ENCODE assay signal across 18 mouse cellular contexts in genomic region chr15:25546185-25546584, GRCm38 (mm10).
A peak's percentile ranks its signal among the peaks of the same experiment; 100 is the strongest.
DNase-seq lines count a peak whose midpoint lies in the region; ATAC-seq and TF ChIP-seq lines count a peak whose summit lies in the region.
"Had no signal": no experiment of that assay in that cellular context is flagged by ENCODE, and none has a peak within 500 bp of the region (broad histone marks: within the 10 kb centered on the region; RNA-seq: fewer than 3 reads in every experiment).

No protein-coding gene starts in this region.

- H3K4me3 ChIP-seq in heart, adult 2 months, result no peak overlapping the region
- H3K4me3 ChIP-seq in heart, embryonic 10.5 days, result no peak overlapping the region
- H3K4me3 ChIP-seq: forebrain, embryonic 10.5 days; heart, embryonic 13.5 days; hindbrain, embryonic 12.5 days; liver, embryonic 12.5 days; midbrain, embryonic 13.5 days had no signal

- H3K4me1 ChIP-seq in heart, adult 2 months (ENCODE audit: control insufficient read depth, insufficient read depth, low read length), result peaks cover 15% of the 10 kb centered on the region
- H3K4me1 ChIP-seq in heart, embryonic 10.5 days, result no peaks in the 10 kb centered on the region
- H3K4me1 ChIP-seq: forebrain, embryonic 10.5 days; heart, embryonic 13.5 days; hindbrain, embryonic 12.5 days; liver, embryonic 12.5 days; midbrain, embryonic 13.5 days had no signal

- 0 out of 2 replicates have a peak, but pooled peaks have one; percentile 30 for TF ChIP-seq EP300 in heart, adult 2 months (IDR thresholded peaks at IDR 0.05; ENCODE audit: insufficient read depth, low read depth, low read length)

- TF ChIP-seq CTCF in heart, adult 2 months (IDR thresholded peaks at IDR 0.05), result no peak

- no peak overlapping the region for H3K9ac ChIP-seq in heart, adult 2 months (ENCODE audit: low read depth, low read length)
- H3K9ac ChIP-seq: heart, embryonic 13.5 days; hindbrain, embryonic 12.5 days; liver, embryonic 12.5 days; lung, embryonic 14.5 days; midbrain, embryonic 13.5 days had no signal

- intact Hi-C loops in heart, adult 2 months (cut with DNase I), result loop anchor here (1.0 kb wide), 2 partner anchors 34 to 74 kb away; no protein-coding TSS in a partner anchor

- TF ChIP-seq POLR2A in heart, adult 2 months (IDR thresholded peaks at IDR 0.05; ENCODE audit: insufficient read depth, low read depth, low read length), result peak; percentile 14; the same call in 1 of the 2 replicates

- no peaks in the 10 kb centered on the region for H3K79me2 ChIP-seq in heart, adult 2 months (replicated peaks; ENCODE audit: control insufficient read depth, insufficient read depth, low read length)

- H3K27ac ChIP-seq in heart, adult 2 months, result peak overlapping the region; percentile 76
- H3K27ac ChIP-seq in heart, embryonic 10.5 days, result no peak overlapping the region
- H3K27ac ChIP-seq: forebrain, embryonic 10.5 days; heart, embryonic 13.5 days; hindbrain, embryonic 12.5 days; liver, embryonic 12.5 days; midbrain, embryonic 13.5 days had no signal

- no peaks in the 10 kb centered on the region for H3K27me3 ChIP-seq in heart, adult 2 months (ENCODE audit: control insufficient read depth, insufficient read depth, low read length)
- peaks cover 12% of the 10 kb centered on the region for H3K27me3 ChIP-seq in heart, embryonic 10.5 days (ENCODE audit: insufficient read depth, poor library complexity, severe bottlenecking)
- H3K27me3 ChIP-seq: hindbrain, embryonic 12.5 days; liver, embryonic 12.5 days; midbrain, embryonic 13.5 days had no signal

- H3K9me3 ChIP-seq in heart, embryonic 10.5 days, result no peaks in the 10 kb centered on the region
- H3K9me3 ChIP-seq: forebrain, embryonic 10.5 days; heart, embryonic 13.5 days; hindbrain, embryonic 12.5 days; liver, embryonic 12.5 days; midbrain, embryonic 13.5 days had no signal

- WGBS in heart, adult 2 months, result 35% methylated on average over 4 of the region's 4 CpGs
- 51% methylated on average over 4 of the region's 4 CpGs for WGBS in heart, embryonic 10.5 days

- peak in 1 of 2 experiments; percentile 6 for DNase-seq in heart, adult 2 months
- no peak for DNase-seq in heart, embryonic 10.5 days (ENCODE audit: low spot score)
- DNase-seq in kidney, postnatal 14 days, result peak; percentile 13
- DNase-seq in kidney, postnatal 4 days, result no peak
- DNase-seq in NIH3T3 (ENCODE audit: low read depth), result peak; percentile 68
- DNase-seq in right cerebral cortex, postnatal 10 days (ENCODE audit: low spot score in 2 of 2), result no peak
- DNase-seq in layer of hippocampus, adult 8-10 months (ENCODE audit: low spot score in 2 of 2), result no peak
- DNase-seq: cerebellum, postnatal 10 days; gastrocnemius, postnatal 14 days; left cerebral cortex, postnatal 4 days; lung, embryonic 14.5 days; right cerebral cortex, postnatal 25 days had no signal

- ATAC-seq in megakaryocyte progenitor cell, adult 5-6 weeks (replicated peaks; ENCODE audit: poor library complexity), result peak; percentile 21; the same call in 1 of the 2 replicates
- ATAC-seq: liver, embryonic 12.5 days; midbrain, embryonic 13.5 days had no signal

- H3K36me3 ChIP-seq in heart, adult 2 months (ENCODE audit: control insufficient read depth, insufficient read depth, low read length), result peaks cover 1% of the 10 kb centered on the region; the same call in 1 of the 2 replicates
- H3K36me3 ChIP-seq in heart, embryonic 10.5 days, result no peaks in the 10 kb centered on the region
- H3K36me3 ChIP-seq: forebrain, embryonic 10.5 days; heart, embryonic 13.5 days; hindbrain, embryonic 12.5 days; liver, embryonic 12.5 days; midbrain, embryonic 13.5 days had no signal

Comparison
In these comparisons a context has a peak if more than half of its experiments do, and no peak if none do; other contexts are left out.
1. DNase-seq: peak in kidney, postnatal 14 days (single experiment) and NIH3T3 (single experiment); none in heart, embryonic 10.5 days (single experiment), kidney, postnatal 4 days (0 of 2), right cerebral cortex, postnatal 10 days (0 of 2) and layer of hippocampus, adult 8-10 months (0 of 2).